Mouse (Mus musculus) hematopoietic multipotent progenitor cell, adult 10-12 weeks (in vitro differentiated cells): ENCODE results near the gene Gm49486. TPM values are rescaled to one million over a fixed set of nuclear protein-coding genes. Genes with fewer than 3 reads are reported as not detected.

Experiments used
- polyA plus RNA-seq: library from polyadenylated mRNA; stranded (reverse); fragments of >175 nt; gene quantifications from 2 replicates; pipeline ENCODE4 v1.2.3, GENCODE M21; 2012; ENCODE audit warnings: low replicate concordance

The Gm49486 gene
- not detected in 2 replicates for polyA plus RNA-seq

DNA sequence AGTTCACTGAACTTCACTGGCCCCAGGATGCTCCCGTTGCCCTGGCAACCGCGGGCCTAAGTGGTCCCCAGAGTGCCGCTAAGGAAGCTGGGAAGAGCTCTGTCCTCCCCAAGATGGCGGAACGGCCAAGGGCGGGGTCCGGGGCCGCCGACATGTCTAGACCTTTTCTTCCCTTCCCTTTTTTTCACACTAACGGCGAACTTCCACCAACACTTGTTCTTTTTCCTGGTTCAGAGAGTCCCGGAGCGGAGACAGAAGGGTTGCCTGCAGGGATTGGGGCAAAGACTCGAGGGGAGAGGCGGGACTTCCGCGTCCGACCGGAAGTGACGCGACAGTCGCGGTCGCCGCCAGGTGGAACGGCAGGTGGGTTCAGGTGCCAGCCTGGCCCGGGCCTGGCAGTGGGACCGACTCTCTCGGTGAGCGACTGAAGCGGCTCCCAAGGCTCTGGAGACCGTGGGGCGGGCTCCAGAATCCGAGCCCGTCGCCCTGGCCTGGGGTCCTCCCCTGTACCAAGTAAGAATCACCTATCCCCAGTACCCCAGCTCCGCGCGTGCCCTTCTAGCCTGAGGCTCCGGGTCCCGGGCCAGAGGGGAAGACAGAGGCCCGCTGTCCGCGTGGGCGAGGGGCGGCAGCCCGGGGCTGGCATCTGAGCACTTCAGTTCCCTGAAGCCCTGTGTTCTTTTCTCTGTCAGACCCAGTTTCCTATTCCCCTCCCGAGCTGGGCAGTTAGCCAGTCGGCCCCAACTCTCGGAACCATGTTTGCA lies at the start of gene Gm49486, which contains the start of gene Pick1:
Gene Gm49486 (plus strand): TSS at position 334 of the 764 bp plus-strand sequence.
Gene Pick1 (plus strand): TSS at position 116 of the 764 bp plus-strand sequence.

DNA sequence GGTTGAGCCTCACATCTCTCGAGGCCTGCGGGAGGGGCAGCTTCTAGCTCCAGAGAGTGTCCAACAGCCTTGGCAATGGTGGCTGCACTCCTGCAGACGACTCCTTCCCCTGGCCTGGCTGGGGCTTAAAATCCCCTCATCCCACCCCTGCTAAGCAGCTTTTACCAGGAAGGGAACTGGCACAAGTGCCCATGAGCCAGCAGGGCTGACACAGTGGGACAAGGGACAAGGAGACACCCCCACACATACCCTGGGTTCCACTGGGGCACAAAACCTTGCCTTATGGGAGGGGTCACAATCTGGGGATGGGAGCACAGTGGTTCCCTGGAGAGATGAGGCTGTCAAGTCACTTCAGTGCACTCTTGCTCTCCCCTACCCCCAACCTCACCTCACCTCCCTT lies 25.5 kb downstream of the Gm49486 start, which contains the start of gene Slc16a8:
Gene Slc16a8 (minus strand): TSS at position 101 of the 400 bp plus-strand sequence.

DNA sequence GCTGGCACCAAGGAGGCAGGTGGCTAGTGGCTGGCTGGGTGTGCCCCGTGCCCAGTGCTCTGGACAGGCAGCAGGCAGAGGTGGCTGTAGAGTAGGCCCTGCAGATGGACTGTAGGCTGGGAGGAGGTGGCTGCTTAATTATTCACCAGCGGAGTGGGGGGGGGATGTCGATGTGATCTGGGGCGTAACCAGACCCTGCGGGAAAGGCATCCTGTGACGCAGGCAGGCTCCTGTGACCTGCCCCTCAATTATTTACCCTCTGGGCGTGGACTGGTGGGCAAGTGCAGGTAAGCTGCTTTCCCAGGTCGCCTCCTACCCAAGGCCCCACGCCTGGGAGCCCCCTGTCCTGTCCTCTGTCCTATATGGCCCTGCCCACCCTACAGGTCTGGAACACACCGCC lies 56.2 kb downstream of the Gm49486 start, which contains the start of gene Baiap2l2:
Gene Baiap2l2 (minus strand): TSS at position 139 of the 400 bp plus-strand sequence.

Other genes starting within 250 kb of the Gm49486 start
- 34.8 and 92.6 TPM in 2 replicates for gene H1f0, start 200.9 kb upstream of the Gm49486 start, polyA plus RNA-seq
- 0.31 and 1.8 TPM in 2 replicates for gene Galr3, start 187.5 kb upstream of the Gm49486 start, polyA plus RNA-seq
- 26.8 and 56.0 TPM in 2 replicates for gene Ankrd54, start 166.5 kb upstream of the Gm49486 start, polyA plus RNA-seq
- gene Eif3l, start 154.2 kb upstream of the Gm49486 start, polyA plus RNA-seq = 8.5 and 20.0 TPM in 2 replicates
- 58.3 and 190 TPM in 2 replicates for gene Micall1, start 120.5 kb upstream of the Gm49486 start, polyA plus RNA-seq
- gene Polr2f, start 88.4 kb upstream of the Gm49486 start, polyA plus RNA-seq = 43.4 and 99.7 TPM in 2 replicates
- gene 1700088E04Rik, start 88.1 kb upstream of the Gm49486 start, polyA plus RNA-seq = not detected in 2 replicates
- gene Sox10, start 64.2 kb upstream of the Gm49486 start, polyA plus RNA-seq = 0.09 TPM in 1 of 2 replicates, not detected in the other
- gene Pick1, start 218 bp upstream of the Gm49486 start, polyA plus RNA-seq = 17.2 and 41.5 TPM in 2 replicates
- not detected in 2 replicates for gene Slc16a8, start 25.4 kb downstream of the Gm49486 start, polyA plus RNA-seq
- 0.15 and 0.98 TPM in 2 replicates for gene Baiap2l2, start 56.1 kb downstream of the Gm49486 start, polyA plus RNA-seq
- 21.1 and 30.1 TPM in 2 replicates for gene Pla2g6, start 99.0 kb downstream of the Gm49486 start, polyA plus RNA-seq
- 0.83 and 3.1 TPM in 2 replicates for gene Maff, start 117.2 kb downstream of the Gm49486 start, polyA plus RNA-seq
- 128 and 258 TPM in 2 replicates for gene Tmem184b, start 174.2 kb downstream of the Gm49486 start, polyA plus RNA-seq
- 35.8 and 87.8 TPM in 2 replicates for gene Csnk1e, start 226.2 kb downstream of the Gm49486 start, polyA plus RNA-seq